Mouse (Mus musculus) c-Kit-positive CD71-positive TER-119-positive erythroid progenitor cells, embryonic 14.5 days (primary cell): Measurements from ENCODE around the gene Lag3.

Experiments
- DNase-seq: peaks from one replicate; pipeline ENCODE4 v3.0.0-alpha.2; 2013; ENCODE audit warnings: low spot score

Gene Lag3

DNA sequence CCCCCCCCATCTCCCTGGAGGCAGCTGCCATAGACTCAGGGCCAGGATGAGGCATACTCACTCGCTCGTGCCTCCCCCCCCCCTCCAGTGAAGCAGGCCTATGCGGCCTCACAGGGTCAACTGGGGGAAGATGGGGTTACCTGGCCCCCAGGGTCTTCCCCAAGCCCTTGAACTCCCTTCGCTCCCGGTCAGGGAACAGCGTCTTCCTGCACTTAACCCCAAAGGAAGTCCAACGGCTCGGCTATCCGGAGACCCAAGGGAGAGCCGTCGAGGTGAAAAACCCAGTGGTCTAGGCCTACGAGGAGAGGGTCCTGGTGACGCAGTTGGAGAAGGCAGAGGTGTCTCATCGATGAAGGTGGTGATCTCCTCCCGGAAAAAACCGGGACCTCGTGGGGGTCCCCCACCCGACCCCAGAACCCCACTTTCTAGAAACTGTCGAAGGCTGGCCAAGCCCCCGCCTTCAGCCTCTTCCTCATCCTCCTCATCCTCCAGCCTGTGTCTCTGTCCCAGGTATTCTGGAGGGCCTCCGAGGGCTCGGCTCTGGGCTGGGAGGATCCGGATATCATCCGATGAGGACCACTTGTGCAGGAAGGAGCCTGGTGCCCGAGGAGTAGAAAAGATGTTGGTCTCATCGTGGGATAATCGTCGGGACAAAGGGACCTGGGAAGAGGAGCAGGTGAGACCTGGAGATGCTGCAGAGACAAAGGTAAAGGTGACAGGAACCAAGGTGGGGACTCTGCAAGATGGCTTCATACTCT lies 52.8 kb downstream of the Lag3 start:
- DNase-seq, result no peak

DNA sequence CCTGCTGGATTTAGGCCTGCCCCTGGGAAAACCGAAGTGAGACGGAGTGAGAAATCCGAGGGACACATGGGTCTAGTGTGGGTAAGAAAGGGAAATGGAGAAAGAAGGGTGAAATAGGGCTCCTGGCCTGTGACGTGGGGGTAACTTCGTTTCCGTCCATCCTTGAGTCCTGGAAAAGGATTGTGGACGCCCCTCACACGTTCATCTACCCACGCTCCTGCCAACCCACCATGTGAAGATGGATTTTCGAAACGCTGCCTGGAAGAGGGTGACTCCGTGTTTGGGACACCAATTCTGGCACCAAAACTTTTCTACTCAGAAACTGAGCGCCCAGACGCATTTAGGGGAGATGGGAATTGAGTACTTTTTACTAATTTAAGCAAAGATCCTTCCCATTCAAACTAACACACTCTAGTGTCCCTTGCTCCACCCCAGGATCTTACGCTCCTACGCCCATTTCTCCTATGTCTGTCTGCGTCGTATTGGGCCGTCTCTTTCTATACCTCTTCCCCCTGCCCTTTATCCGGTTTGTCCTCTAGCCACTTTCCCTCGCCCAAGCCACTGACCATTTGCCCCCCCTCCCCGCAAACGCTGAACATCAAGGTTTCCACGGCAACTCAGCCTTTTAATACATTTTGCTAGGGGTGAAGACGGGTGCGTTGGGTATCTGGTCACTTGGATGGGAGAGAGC lies 53.5 kb downstream of the Lag3 start:
- DNase-seq, result no peak

DNA sequence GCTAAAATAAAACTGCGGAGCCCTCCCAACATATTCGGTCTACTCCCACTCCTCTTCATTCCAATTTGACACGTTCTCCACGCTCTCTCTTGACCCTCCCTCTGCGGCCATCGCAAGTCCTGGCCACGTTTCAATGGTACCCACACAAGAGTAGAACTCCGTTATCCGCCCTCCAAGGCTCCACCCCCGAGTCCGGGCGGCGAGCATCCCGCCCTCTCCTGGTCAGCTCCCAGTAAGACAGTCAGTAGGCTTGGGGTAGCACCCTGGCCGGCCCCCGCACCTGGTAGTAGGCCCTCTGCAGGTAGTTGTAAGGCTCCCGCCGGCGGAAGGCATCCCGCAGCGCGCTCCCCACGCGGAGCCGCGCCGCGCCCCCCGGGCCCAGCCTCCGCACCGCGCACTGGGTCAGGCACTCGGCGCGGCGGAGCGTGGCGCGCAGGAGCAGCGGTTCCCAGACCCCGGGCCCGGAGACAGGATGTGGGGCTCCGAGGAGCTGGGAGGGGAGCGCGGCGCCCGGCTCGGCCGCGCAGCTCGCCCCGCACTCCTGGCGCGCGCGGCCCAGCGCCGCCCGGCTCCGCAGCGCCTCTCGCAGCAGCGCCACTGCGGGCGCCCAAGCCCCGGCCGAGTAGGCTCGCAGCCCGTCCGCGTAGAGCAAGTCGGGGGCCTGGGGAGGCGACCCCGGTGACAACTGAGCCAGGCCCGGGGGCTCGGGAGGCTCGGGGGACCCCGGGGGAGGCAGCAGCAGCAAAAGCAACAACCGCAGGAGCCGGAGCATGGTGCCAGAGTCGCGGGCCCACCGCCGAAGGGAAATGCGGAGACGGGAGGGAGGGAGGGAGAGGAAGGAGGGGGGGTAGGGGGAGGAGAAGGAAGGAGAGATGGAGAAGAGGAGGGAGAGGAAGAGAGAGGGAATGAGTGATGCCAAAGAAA lies 54.3 kb downstream of the Lag3 start, which contains the start of gene P3h3:
P3h3 (minus strand) TSS at position 837 of the 924 bp plus-strand sequence.
- no peak for DNase-seq

DNA sequence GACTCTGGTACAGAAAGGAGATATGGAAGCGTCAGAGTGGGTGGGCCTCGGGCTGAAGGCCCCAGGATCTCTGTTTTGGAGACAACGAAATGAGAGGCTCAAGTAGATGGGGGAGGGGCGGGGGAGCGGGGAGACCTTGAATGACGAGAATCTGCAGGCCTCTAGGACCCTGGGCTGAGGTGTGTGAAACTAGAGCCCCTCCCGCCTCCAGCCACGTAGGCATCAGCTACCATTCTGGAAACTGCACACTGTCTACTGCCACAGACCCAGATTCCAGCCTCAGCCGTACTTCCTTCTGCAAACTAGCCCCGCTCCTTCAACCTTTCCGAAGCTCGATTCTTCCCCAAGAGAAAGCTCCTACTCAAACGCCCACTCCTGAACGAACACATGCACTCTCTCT lies 55.2 kb downstream of the Lag3 start:
- no peak for DNase-seq

DNA sequence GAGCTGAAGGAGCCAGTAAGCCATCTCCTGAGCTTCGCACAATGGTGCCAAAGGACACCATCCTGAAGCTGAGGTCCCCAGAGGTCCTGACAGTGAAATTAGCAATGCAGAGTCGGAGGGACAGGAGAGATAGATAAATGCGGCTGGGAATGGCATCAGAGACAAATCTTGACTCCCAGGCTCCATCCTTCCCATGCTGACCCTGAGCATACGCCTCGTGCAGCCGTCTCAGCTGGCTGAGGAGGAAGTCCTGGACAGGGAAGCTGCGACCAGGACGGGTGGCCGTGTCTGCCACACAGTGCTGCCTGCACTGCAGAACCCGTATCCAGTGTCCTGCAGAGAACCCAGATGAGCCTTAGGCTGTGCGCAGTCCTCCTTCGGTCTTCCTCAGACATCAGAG lies 56.9 kb downstream of the Lag3 start:
- DNase-seq, result no peak
